7 mouse cellular contexts compared by ENCODE assay signal in genomic region chr8:83390006-83390701, GRCm38 (mm10). TPM values are rescaled to one million over a fixed set of nuclear protein-coding genes. Genes with fewer than 3 reads are reported as not detected.
DNase-seq lines count a peak whose midpoint lies in the region; ATAC-seq and TF ChIP-seq lines count a peak whose summit lies in the region.

No protein-coding gene starts in this region.

- peak overlapping the region; percentile 71 for H3K4me2 ChIP-seq in lung, embryonic 14.5 days
- peak overlapping the region; percentile 84 for H3K4me2 ChIP-seq in limb, embryonic 11.5 days (ENCODE audit: low read depth, severe bottlenecking)
- H3K4me2 ChIP-seq in stomach, embryonic 14.5 days (replicated peaks; ENCODE audit: low read depth, low read length) = peak overlapping the region; percentile 53

- ATAC-seq in lung, embryonic 14.5 days (ENCODE audit: insufficient read depth) = no peak; the same call in 1 of the 2 replicates
- peak; percentile 73 for ATAC-seq in erythroid progenitor cell, adult 5-6 weeks (replicated peaks; ENCODE audit: low FRiP score, poor library complexity, severe bottlenecking)
- peak; percentile 54; the same call in 1 of the 2 replicates for ATAC-seq in limb, embryonic 11.5 days (ENCODE audit: insufficient number of reproducible peaks, low FRiP score, low TSS enrichment, low read depth)
- no peak for ATAC-seq in stomach, embryonic 14.5 days (ENCODE audit: insufficient number of reproducible peaks, insufficient read depth, low FRiP score, low read depth)

- intact Hi-C loops in left cerebral cortex, postnatal 14 days (cut with DNase I) = no loop called here

- H3K9ac ChIP-seq in lung, embryonic 14.5 days = peak overlapping the region; percentile 29; the same call in 1 of the 2 replicates
- peak overlapping the region; percentile 59 for H3K9ac ChIP-seq in limb, embryonic 11.5 days (ENCODE audit: low read length)
- no peak overlapping the region for H3K9ac ChIP-seq in stomach, embryonic 14.5 days (replicated peaks; ENCODE audit: low read depth, low read length)

- 7% methylated on average over 14 of the region's 14 CpGs for WGBS in lung, embryonic 14.5 days
- WGBS in limb, embryonic 11.5 days = 6% methylated on average over 14 of the region's 14 CpGs
- 6% methylated on average over 14 of the region's 14 CpGs for WGBS in stomach, embryonic 14.5 days

- TF ChIP-seq CTCF in lung, embryonic 14.5 days (IDR thresholded peaks at IDR 0.05; ENCODE audit: low read depth) = no peak

- H3K4me3 ChIP-seq in lung, embryonic 14.5 days (ENCODE audit: low read depth, low read length) = peak overlapping the region; percentile 40
- H3K4me3 ChIP-seq in limb, embryonic 11.5 days (ENCODE audit: low read depth, low read length) = peak overlapping the region; percentile 48
- H3K4me3 ChIP-seq in stomach, embryonic 14.5 days (ENCODE audit: low read depth, low read length) = peak overlapping the region; percentile 37

- peaks cover 29% of the 10 kb centered on the region for H3K27me3 ChIP-seq in lung, embryonic 14.5 days (ENCODE audit: insufficient read depth, low read length)
- 0 out of 2 replicates have a peak, but pooled peaks cover 3% of the 10 kb centered on the region for H3K27me3 ChIP-seq in limb, embryonic 11.5 days (ENCODE audit: control insufficient read depth, insufficient read depth, low read length)
- H3K27me3 ChIP-seq in stomach, embryonic 14.5 days (ENCODE audit: control insufficient read depth, insufficient read depth, low read length) = peaks cover 16% of the 10 kb centered on the region

- no peaks in the 10 kb centered on the region for H3K36me3 ChIP-seq in lung, embryonic 14.5 days (ENCODE audit: insufficient read depth)
- H3K36me3 ChIP-seq in limb, embryonic 11.5 days (ENCODE audit: control insufficient read depth, insufficient read depth, low read length) = no peaks in the 10 kb centered on the region
- no peaks in the 10 kb centered on the region for H3K36me3 ChIP-seq in stomach, embryonic 14.5 days (ENCODE audit: control insufficient read depth, insufficient read depth, low read length)

- no peaks in the 10 kb centered on the region for H3K4me1 ChIP-seq in lung, embryonic 14.5 days (ENCODE audit: insufficient read depth)
- no peaks in the 10 kb centered on the region for H3K4me1 ChIP-seq in limb, embryonic 11.5 days (ENCODE audit: control insufficient read depth, insufficient read depth, low read length)
- no peaks in the 10 kb centered on the region; the same call in 1 of the 2 replicates for H3K4me1 ChIP-seq in stomach, embryonic 14.5 days (ENCODE audit: control insufficient read depth, insufficient read depth, low read length)

- H3K9me3 ChIP-seq in lung, embryonic 14.5 days (ENCODE audit: low read depth, low read length) = no peaks in the 10 kb centered on the region
- H3K9me3 ChIP-seq in limb, embryonic 11.5 days (ENCODE audit: control insufficient read depth, low read length) = no peaks in the 10 kb centered on the region
- no peaks in the 10 kb centered on the region for H3K9me3 ChIP-seq in stomach, embryonic 14.5 days (ENCODE audit: control insufficient read depth, low read depth, low read length)

- no peak overlapping the region for H3K27ac ChIP-seq in lung, embryonic 14.5 days (ENCODE audit: low read depth)
- H3K27ac ChIP-seq in limb, embryonic 11.5 days (replicated peaks; ENCODE audit: low read depth, low read length) = no peak overlapping the region
- H3K27ac ChIP-seq in stomach, embryonic 14.5 days (ENCODE audit: low read length) = no peak overlapping the region

- DNase-seq in lung, embryonic 14.5 days = no peak
- no peak for DNase-seq in lung, postnatal 36 days
- DNase-seq in limb, embryonic 11.5 days (ENCODE audit: low spot score) = no peak
- no peak for DNase-seq in left cerebral cortex, postnatal 14 days (ENCODE audit: low spot score in 2 of 2)
- no peak for DNase-seq in adrenal gland, adult 18-20 months (ENCODE audit: low spot score in 2 of 2)

RNA-seq across cellular contexts. Expression of gene Clgn, which starts 0.5 kb away (rescaled TPM):
- 0.05 and 0.12 TPM in 2 replicates for polyA plus RNA-seq in lung, embryonic 14.5 days (2014; fragmentation: Nextera tagmentation; extraction: Ambion mirVana)
- total RNA-seq in erythroid progenitor cell, adult 5-6 weeks (2015; ENCODE audit: low replicate concordance) = 5.8 and 8.0 TPM in 2 replicates
- total RNA-seq in erythroid progenitor cell, adult 5-6 weeks (2017; ENCODE audit: low replicate concordance) = 4.9 and 10.9 TPM in 2 replicates
- 2.5 and 2.7 TPM in 2 replicates for polyA plus RNA-seq in limb, embryonic 11.5 days (2014; fragmentation: Nextera tagmentation; extraction: Ambion mirVana)
- polyA plus RNA-seq in stomach, embryonic 14.5 days (2014; fragmentation: Nextera tagmentation; extraction: Ambion mirVana) = 0.33 and 0.84 TPM in 2 replicates
- 1 to 10 TPM; 7.9 to 9.3 TPM for total RNA-seq in left cerebral cortex, postnatal 14 days (2021)
- total RNA-seq in adrenal gland, adult 18-20 months (2021) = not detected

RNA-seq across cellular contexts. Expression of gene Mgat4d, which starts 41.9 kb away (rescaled TPM):
- polyA plus RNA-seq in lung, embryonic 14.5 days (2014; fragmentation: Nextera tagmentation; extraction: Ambion mirVana) = not detected in 2 replicates
- total RNA-seq in erythroid progenitor cell, adult 5-6 weeks (2015; ENCODE audit: low replicate concordance) = not detected in 2 replicates
- not detected in 2 replicates for total RNA-seq in erythroid progenitor cell, adult 5-6 weeks (2017; ENCODE audit: low replicate concordance)
- polyA plus RNA-seq in limb, embryonic 11.5 days (2014; fragmentation: Nextera tagmentation; extraction: Ambion mirVana) = not detected in 2 replicates
- not detected in 2 replicates for polyA plus RNA-seq in stomach, embryonic 14.5 days (2014; fragmentation: Nextera tagmentation; extraction: Ambion mirVana)
- total RNA-seq in left cerebral cortex, postnatal 14 days (2021) = not detected
- total RNA-seq in adrenal gland, adult 18-20 months (2021) = not detected

RNA-seq across cellular contexts. Expression of gene Elmod2, which starts 57.9 kb away (rescaled TPM):
- polyA plus RNA-seq in lung, embryonic 14.5 days (2014; fragmentation: Nextera tagmentation; extraction: Ambion mirVana) = 15.9 and 16.2 TPM in 2 replicates
- total RNA-seq in erythroid progenitor cell, adult 5-6 weeks (2015; ENCODE audit: low replicate concordance) = 13.0 and 17.6 TPM in 2 replicates
- total RNA-seq in erythroid progenitor cell, adult 5-6 weeks (2017; ENCODE audit: low replicate concordance) = 17.3 and 22.1 TPM in 2 replicates
- 26.2 and 27.1 TPM in 2 replicates for polyA plus RNA-seq in limb, embryonic 11.5 days (2014; fragmentation: Nextera tagmentation; extraction: Ambion mirVana)
- polyA plus RNA-seq in stomach, embryonic 14.5 days (2014; fragmentation: Nextera tagmentation; extraction: Ambion mirVana) = 17.2 and 18.6 TPM in 2 replicates
- 10 to 100 TPM; 10.8 to 11.8 TPM for total RNA-seq in left cerebral cortex, postnatal 14 days (2021)
- 10 to 100 TPM; 21.2 to 25.9 TPM for total RNA-seq in adrenal gland, adult 18-20 months (2021)

Comparison
In these comparisons a context has a peak if more than half of its experiments do, and no peak if none do; other contexts are left out.
1. ATAC-seq: peak in erythroid progenitor cell, adult 5-6 weeks (single experiment) and limb, embryonic 11.5 days (single experiment); none in lung, embryonic 14.5 days (single experiment) and stomach, embryonic 14.5 days (single experiment).
2. RNA of gene Clgn, which starts 0.5 kb away (total RNA-seq): 4.9 to 10.9 TPM in erythroid progenitor cell, adult 5-6 weeks and 7.9 to 9.3 TPM in left cerebral cortex, postnatal 14 days; not detected in adrenal gland, adult 18-20 months; every median in the first group is over 4 times any median in the second.
3. Peak in every context shown above with its lines, with median percentiles within 50 percentile points of each other: H3K4me2 ChIP-seq and H3K4me3 ChIP-seq.